Mouse (Mus musculus) cerebellum, adult 11 months (tissue): Measurements from ENCODE around the gene Haus5.

Source experiments
- DNase-seq: peaks from one replicate; pipeline ENCODE4 v3.0.0; 2022

Gene Haus5

DNA sequence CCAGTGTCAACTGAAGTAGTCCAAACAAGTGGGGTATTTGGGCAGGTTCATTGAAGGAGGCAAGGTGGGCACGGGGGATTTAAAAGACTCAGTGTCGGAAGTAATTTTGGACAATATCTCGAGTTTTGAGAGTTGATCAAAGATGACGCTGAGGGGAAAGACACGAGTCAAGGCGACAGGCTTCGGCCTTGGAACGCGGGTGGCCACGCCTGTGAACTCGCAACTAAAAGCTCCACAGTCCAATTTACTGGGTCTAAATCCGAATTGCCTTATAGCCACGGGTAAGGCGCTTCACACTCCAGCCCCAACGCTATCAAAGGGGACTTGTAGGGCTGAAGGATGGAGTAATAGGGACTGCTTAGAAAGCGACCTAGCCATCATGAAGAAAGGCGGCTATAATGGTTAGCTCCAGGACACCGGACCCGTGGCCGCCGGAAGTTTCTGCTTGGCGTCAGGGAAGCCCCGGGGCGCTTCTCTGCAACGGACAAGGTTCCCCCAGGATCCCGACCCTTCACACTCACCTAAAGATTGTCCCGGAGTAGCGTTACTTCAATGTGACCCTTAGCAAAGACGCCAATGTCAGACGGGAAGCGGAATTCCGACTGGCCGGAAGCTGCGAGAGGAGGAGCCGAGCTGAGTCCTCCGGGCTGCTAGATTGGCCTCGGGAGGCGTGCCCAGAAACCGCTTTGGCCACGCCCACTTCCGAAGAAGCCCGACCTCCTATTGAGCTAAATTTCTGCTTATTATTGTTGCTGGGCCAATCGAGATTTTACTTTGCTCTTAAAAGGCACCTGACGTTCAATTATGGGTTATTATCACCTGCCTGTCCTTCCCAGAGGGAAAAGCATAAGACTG is 39.0 kb downstream of the Haus5 start, which contains the start of gene Cox6b1:
Gene Cox6b1, minus strand, starts transcription at position 622 of the 855 bp plus-strand sequence.
- peak; percentile 81 for DNase-seq

DNA sequence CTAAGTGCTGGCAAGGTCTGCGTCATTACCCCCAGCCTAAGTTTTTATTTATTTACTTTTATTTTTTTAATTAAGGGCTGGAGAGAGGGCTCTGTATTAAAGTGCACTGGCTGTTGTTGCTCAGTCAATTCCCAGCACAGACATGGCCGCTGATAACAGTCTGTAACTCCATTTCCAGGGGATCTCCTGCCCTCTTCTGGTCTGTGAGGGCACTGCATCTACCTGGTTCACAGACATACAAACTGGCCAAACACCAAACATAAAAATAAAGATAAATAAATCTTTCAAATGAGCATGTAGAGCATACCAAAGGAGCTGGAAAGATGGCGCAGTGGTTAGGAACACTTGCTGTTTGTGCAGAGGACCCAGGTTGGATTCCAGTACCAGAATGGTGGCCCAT is 45.6 kb downstream of the Haus5 start:
- DNase-seq, result no peak

DNA sequence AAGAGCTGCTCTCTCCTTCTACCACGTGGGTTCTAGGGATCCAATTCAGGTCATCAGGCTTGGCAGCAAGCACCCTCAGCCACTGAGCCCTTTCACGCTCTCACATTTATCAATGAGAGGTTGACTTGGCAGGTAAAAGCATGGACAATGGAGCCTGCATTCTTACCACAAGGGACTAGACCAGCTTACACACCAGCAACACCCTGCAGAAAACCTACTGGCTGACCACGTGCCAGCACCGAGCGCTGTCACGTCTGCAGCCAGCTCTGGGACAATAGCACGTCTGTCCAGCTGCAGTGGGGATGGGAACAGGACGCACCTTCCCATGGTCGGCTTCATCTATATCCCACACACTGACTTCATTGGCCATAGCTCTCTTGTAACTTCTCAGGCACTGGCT is 46.1 kb downstream of the Haus5 start:
- DNase-seq, result no peak

DNA sequence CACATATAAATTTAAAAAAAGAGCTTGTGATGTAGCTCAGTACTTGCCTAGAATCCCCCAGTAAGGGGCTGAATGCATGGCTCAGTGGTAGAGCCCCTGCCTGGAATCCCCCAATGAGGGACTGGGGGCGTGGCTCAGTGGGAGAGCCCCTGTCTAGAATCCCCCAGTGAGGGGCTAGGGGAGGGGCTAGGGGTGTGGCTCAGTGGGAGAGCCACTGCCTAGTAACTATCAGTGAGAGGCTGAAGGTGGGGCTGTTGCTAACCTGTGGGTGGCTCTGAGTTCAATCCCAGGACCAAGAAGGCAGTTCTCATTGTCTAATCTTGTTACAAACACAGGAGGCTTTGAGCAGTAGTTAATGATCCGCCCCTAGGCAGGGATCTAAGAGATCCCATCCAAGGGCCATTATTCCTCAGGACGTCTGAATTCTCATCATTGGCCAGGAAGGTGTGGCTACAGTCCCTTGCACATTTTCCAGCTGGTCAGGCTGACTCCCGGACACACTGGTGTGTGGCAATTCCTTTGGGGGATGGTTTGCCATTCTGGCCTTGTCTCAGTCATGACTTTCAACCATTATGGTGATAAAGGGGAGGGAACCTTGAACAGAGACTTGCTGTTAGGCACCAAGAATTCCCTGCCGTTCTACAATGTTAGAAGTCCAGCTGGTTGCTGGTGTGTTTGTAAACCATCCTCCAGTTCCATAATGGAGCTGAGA is 49.6 kb downstream of the Haus5 start:
- DNase-seq, result no peak

DNA sequence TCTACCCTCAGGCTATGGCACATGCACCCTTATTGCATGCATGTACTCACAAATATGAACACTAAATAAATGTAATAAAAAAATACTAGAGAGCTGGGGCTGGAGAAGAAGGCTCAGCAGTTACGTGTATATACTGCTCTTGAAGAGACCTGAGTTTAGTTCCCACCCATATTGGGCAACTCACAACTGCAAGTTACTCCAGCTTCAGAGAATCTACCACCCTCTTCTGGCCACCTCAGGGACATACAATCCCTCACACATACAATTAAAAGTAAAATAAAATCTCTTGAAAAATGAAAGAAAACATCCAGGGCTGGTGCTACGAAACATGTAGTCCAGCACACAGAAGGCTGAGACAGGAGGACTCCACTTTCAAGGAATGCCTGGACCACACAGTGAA is 50.3 kb downstream of the Haus5 start:
- DNase-seq, result no peak

DNA sequence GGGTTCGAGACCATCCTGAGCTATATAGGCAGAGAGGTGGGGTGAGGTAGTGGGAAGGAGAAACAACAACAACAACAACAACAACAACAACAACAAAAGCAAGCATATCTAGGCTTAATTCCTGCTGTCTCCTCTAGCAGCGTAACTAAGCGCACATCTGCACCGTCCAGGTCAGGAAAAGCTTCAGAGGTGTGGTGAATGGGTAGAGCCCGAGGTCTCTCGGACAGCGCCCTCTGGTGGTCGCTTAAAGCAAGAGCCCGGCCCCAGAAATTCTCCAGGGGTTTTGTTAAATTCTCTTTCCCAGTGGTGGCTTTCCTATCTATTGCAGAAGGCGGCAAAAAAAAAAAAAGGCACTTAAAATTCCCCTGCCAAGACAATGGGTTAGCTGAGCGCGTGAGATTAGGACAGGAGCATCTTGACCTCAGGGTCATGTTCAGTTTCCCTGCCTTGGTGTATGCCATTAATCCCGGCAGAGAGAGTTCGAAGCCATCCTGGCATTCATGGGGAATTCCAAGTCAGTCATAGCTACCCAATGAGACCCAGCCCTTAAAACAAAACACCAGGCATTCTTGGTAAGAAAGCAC is 51.2 kb downstream of the Haus5 start:
- peak; percentile 45 for DNase-seq

DNA sequence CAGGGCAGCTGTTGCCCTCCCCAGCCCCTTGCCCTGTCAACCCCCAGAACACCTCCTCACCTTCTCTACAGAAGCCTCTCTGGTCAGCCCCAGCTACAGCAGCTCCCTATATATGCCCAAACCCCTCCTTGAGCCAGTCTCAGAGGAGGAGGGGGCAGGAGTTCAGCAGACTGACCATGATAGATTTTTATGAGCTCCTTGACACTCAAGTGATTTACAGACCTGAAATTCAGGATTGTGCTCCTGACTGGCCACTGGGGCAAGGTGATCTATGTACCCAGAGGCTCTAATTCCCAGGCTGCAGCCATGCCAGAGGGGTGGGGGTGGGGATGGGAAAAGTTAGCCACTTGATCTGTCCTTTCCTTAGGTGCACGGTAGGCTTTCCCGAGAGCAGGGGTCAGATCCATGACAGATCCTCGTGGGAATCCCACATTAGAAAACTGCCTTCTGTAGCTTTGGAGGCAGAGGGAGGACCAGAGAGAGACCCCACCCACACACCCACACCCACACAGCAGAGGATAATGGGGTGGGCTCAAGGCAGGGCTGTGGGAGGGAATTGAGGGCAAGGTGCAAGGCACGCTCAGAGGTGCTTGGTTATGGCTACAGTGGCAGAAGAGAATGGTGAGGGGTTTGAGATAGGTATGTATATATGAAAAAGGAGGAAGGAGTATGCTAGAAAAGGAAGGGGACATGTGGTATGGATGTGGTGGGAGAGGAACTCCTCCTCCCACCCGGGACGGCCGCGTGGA is 52.0 kb downstream of the Haus5 start, which contains the start of gene Upk1a:
Gene Upk1a, minus strand, starts transcription at position 194 of the 749 bp plus-strand sequence.
- no peak for DNase-seq

DNA sequence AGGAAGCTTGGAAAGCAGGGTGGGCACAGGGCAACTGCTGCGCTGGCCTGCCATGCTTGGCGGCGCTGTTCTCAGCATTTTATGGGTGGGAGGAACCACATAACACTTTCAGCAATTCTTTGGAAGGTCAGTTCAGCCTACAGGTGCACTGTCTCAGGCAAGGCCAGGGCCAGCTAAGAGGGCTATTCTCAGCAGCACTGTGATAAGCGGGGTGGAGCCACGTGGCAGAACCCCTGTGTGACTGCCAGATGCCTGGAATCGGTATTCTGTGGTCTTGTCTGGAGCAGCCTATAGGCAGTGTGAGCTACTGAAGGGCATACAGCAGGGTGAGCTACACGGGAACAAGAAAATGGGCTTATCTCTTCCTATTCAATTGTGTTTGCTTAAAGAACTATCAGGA is 54.8 kb downstream of the Haus5 start:
- DNase-seq, result no peak

DNA sequence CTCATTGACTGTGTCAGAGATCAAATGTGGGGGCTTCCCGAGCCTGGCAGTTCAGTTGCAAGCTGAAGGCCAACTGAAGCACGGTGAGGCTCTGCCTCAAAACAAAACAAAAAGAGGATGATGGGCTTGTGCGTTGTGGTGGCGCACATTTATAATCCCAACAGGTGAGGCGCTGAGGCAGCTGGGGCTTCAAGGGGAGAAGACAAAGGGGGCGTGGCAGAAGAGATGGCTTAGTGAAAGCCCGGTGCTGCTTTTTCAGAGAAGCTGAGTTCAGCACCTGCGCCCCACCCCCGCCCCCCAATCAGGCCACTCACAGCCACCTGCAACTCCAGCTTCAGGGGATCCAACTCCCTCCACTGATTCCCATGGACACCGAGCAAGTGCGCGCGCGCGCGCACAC is 56.3 kb downstream of the Haus5 start:
- no peak for DNase-seq

DNA sequence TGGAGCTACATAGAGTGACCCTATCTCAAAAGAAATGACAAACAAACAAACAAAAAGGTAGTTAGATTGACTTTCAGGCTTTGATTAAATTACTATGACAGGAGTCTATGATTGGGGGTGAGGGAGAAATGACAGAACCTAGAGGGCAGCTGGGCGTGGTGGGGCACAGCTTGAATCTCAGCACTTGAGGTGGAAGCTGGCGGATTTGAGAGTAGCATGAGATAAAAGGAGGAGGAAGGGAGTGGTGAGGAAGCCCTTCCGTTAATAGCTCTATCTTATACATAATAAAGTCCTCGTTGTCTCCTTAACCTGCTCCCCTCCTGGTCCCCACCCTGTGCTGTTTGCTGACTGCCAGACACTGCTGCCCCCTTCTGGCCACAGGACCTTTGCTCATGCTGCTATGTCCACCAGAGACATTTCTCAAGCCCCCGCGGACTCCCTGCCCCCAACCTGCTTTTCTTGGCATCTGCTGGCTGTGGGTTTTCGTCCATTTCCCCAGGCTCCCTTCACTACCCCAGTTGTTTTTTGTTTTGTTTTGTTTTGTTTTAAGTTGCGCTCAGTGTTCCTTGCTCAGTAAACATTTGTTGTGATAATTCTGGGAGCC is 57.0 kb downstream of the Haus5 start:
- DNase-seq, result no peak

DNA sequence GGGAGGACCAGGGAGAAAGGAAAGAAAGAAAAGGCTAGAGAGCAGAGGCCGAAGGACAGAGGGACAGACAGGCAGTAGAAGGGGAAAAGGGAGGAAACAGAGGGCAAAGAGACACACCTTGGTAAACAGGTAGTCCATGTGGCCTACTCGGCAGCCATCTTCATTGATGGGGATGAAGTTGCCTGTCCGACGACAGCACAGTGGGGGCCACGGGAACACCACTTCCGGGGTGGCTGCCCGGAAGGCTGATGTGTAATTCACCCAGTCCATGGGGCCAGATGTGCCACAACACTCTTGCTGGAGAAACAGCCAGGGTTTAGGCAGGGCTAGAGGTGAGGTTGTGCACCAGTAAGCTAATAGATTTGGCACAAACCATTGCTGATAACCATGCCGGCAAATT is 59.9 kb downstream of the Haus5 start:
- no peak for DNase-seq

DNA sequence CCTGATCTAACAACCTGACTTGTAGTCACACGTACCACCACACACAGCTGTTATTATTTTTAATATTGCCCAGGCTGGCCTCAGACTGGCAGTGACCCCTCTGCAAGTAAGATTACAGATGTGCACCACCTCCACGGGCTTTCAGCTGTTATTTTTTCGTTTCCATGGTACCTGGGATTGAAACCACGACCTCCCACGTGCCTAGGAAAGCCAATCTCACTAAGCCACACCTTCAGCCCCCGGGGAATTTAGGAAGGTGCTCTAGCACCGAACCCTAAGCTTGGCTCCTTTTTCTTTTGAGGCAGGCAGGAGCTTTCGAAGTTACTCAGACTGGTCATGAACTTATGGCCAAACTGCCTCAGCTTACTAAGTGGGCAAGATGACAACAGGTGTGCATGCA is 60.4 kb downstream of the Haus5 start:
- no peak for DNase-seq
